Mouse (Mus musculus): Measurements from ENCODE around the gene Dnajc13. TPM values are rescaled to one million over a fixed set of nuclear protein-coding genes. Genes with fewer than 3 reads are reported as not detected.

The Dnajc13 gene
- polyA plus RNA-seq, 1 experiment from 2014 or later: 26.8 TPM

GRCm38 (mm10) chr9:104142805-104143204 is 119.9 kb downstream of the Dnajc13 start:
- DNase-seq (ENCODE audit: low spot score): no peak
- no peak for ATAC-seq (ENCODE audit: insufficient read depth, low FRiP score, low TSS enrichment)
- WGBS: 90% methylated on average over 14 of the region's 14 CpGs

DNA sequence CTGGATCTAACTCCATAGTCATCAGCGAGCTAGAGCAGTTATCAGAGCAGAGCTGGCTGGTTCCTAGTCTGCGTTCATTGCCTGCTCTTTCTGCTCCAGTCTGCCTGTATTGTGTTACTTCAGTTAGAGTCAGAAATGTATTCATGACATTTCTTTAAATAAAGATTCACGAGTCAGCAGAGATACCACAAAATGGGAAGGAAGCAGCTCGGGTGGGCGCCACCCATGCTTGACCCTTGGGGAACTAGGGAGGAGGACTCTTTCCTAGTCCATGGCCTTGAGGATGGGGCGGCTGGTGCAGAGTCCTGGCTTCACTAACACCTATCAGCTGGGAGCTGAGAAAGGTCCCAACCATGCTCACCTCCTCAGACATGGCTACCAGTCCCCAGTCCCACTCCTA is 122.4 kb downstream of the Dnajc13 start:
- H3K9ac ChIP-seq (ENCODE audit: low read length): no peak overlapping the region
- no peaks in the 10 kb centered on the region for H3K4me1 ChIP-seq (ENCODE audit: control insufficient read depth, insufficient read depth, low read length)
- H3K36me3 ChIP-seq (ENCODE audit: control insufficient read depth, insufficient read depth, low read length): no peaks in the 10 kb centered on the region
- H3K27me3 ChIP-seq (ENCODE audit: control insufficient read depth, insufficient read depth, low read length): no peaks in the 10 kb centered on the region
- H3K4me3 ChIP-seq (ENCODE audit: low read depth, low read length): no peak overlapping the region
- no peak overlapping the region for H3K27ac ChIP-seq (ENCODE audit: low read depth, low read length)
- DNase-seq (ENCODE audit: low spot score) (no peak), ATAC-seq (ENCODE audit: insufficient read depth, low FRiP score, low TSS enrichment) (no peak)
- no peak overlapping the region for H3K4me2 ChIP-seq (ENCODE audit: low read depth)
- 88% methylated on average over 6 of the region's 6 CpGs for WGBS
- H3K9me3 ChIP-seq (ENCODE audit: control insufficient read depth, low read length): no peaks in the 10 kb centered on the region

More at GRCm38 (mm10) chr9:104142805-104143204, 119.9 kb downstream of the Dnajc13 start:
- H3K9me3 ChIP-seq (ENCODE audit: control insufficient read depth, low read length): no peaks in the 10 kb centered on the region
- H3K4me2 ChIP-seq (ENCODE audit: low read depth): no peak overlapping the region
- H3K27me3 ChIP-seq (ENCODE audit: control insufficient read depth, insufficient read depth, low read length): no peaks in the 10 kb centered on the region
- H3K27ac ChIP-seq (ENCODE audit: low read depth, low read length): no peak overlapping the region
- H3K4me3 ChIP-seq (ENCODE audit: low read depth, low read length): no peak overlapping the region
- H3K4me1 ChIP-seq (ENCODE audit: control insufficient read depth, insufficient read depth, low read length): no peaks in the 10 kb centered on the region
- H3K9ac ChIP-seq (ENCODE audit: low read length): no peak overlapping the region
- no peaks in the 10 kb centered on the region for H3K36me3 ChIP-seq (ENCODE audit: control insufficient read depth, insufficient read depth, low read length)

DNA sequence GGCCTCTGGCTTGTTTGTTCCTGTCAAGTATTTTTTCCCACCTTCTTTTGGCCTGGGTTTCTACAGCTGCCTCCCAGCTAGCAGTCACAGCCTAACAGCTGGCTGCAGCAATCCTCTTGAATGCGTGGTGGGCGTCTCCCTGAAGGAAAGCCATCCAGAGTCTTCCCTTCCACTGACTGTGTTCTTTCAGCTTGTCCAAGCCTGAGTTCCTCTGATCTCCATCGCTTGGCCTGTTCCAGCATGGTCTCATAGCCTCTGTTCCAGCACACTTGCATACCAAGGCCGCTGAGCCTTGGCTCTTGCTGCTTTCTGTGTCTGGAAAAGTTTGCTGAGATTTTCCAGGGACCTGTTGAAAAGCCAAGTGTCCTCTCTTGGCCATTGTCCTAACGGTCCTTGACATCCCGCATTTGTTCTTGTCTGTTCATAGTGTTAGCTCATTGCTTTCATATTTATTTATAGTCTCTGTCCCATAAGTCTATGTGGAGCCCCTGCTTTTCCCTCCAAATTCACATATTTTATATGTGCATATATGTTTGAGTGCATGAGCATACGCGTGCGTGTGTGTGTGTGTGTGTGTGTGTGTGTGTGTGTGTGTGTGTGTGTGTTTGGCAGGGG is 132.5 kb downstream of the Dnajc13 start:
- Histone ChIP-seq H3K36me3 (ENCODE audit: control insufficient read depth, insufficient read depth, low read length) (no peaks in the 10 kb centered on the region), H3K4me1 (ENCODE audit: control insufficient read depth, insufficient read depth, low read length) (no peaks in the 10 kb centered on the region), H3K4me3 (ENCODE audit: low read depth, low read length) (no peak overlapping the region), H3K27me3 (ENCODE audit: control insufficient read depth, insufficient read depth, low read length) (no peaks in the 10 kb centered on the region), H3K4me2 (ENCODE audit: low read depth) (no peak overlapping the region), H3K27ac (ENCODE audit: low read depth, low read length) (no peak overlapping the region), H3K9me3 (ENCODE audit: control insufficient read depth, low read length) (no peaks in the 10 kb centered on the region), H3K9ac (ENCODE audit: low read length) (no peak overlapping the region)
- DNase-seq (ENCODE audit: low spot score): no peak
- no peak for ATAC-seq (ENCODE audit: insufficient read depth, low FRiP score, low TSS enrichment)
- WGBS: 91% methylated on average over 9 of the region's 9 CpGs

GRCm38 (mm10) chr9:104128110-104128509 is 134.6 kb downstream of the Dnajc13 start:
- peak; percentile 15 for DNase-seq (ENCODE audit: low spot score)
- Histone ChIP-seq H3K27me3 (ENCODE audit: control insufficient read depth, insufficient read depth, low read length) (no peaks in the 10 kb centered on the region), H3K27ac (ENCODE audit: low read depth, low read length) (no peak overlapping the region)

GRCm38 (mm10) chr9:104126833-104127232 is 135.9 kb downstream of the Dnajc13 start, which contains the start of gene Ackr4:
Gene Ackr4, minus strand, starts transcription at chr9:104126933.
- H3K27ac ChIP-seq (ENCODE audit: low read depth, low read length): no peak within 1 kb of the TSS
- ATAC-seq (ENCODE audit: insufficient read depth, low FRiP score, low TSS enrichment): no peak
- no peaks in the 10 kb centered on the region for H3K36me3 ChIP-seq (ENCODE audit: control insufficient read depth, insufficient read depth, low read length)
- DNase-seq (ENCODE audit: low spot score): no peak
- 84% methylated on average over 3 of the region's 3 CpGs for WGBS
- no peaks in the 10 kb centered on the region for H3K9me3 ChIP-seq (ENCODE audit: control insufficient read depth, low read length)
- peaks cover 9% of the 10 kb centered on the region for H3K4me1 ChIP-seq (ENCODE audit: control insufficient read depth, insufficient read depth, low read length)
- H3K4me3 ChIP-seq (ENCODE audit: low read depth, low read length): no peak within 1 kb of the TSS
- H3K4me2 ChIP-seq (ENCODE audit: low read depth): no peak within 1 kb of the TSS
- no peak within 1 kb of the TSS for H3K9ac ChIP-seq (ENCODE audit: low read length)
- H3K27me3 ChIP-seq (ENCODE audit: control insufficient read depth, insufficient read depth, low read length): no peaks in the 10 kb centered on the region

More at GRCm38 (mm10) chr9:104128110-104128509, 134.6 kb downstream of the Dnajc13 start:
- Histone ChIP-seq H3K4me3 (ENCODE audit: low read depth, low read length) (no peak overlapping the region), H3K4me2 (ENCODE audit: low read depth) (no peak overlapping the region), H3K9me3 (ENCODE audit: control insufficient read depth, low read length) (no peaks in the 10 kb centered on the region), H3K36me3 (ENCODE audit: control insufficient read depth, insufficient read depth, low read length) (no peaks in the 10 kb centered on the region), H3K9ac (ENCODE audit: low read length) (no peak overlapping the region), H3K4me1 (ENCODE audit: control insufficient read depth, insufficient read depth, low read length) (peaks cover 7% of the 10 kb centered on the region)
- 0 out of 2 replicates have a peak, but pooled peaks have one; percentile 8 for ATAC-seq (ENCODE audit: insufficient read depth, low FRiP score, low TSS enrichment)
- 49% methylated on average over 2 of the region's 2 CpGs for WGBS

- no peaks in the 10 kb centered on the region for H3K9me3 ChIP-seq (ENCODE audit: control insufficient read depth, low read length)
- 32% methylated on average over 5 of the region's 5 CpGs for WGBS
- no peak overlapping the region for H3K27ac ChIP-seq (ENCODE audit: low read depth, low read length)
- DNase-seq (ENCODE audit: low spot score) (no peak), ATAC-seq (ENCODE audit: insufficient read depth, low FRiP score, low TSS enrichment) (0 out of 2 replicates have a peak, but pooled peaks have one; percentile 28)
- no peaks in the 10 kb centered on the region for H3K36me3 ChIP-seq (ENCODE audit: control insufficient read depth, insufficient read depth, low read length)
- peaks cover 9% of the 10 kb centered on the region for H3K4me1 ChIP-seq (ENCODE audit: control insufficient read depth, insufficient read depth, low read length)
- H3K4me3 ChIP-seq (ENCODE audit: low read depth, low read length): no peak overlapping the region
- H3K9ac ChIP-seq (ENCODE audit: low read length): no peak overlapping the region
- H3K27me3 ChIP-seq (ENCODE audit: control insufficient read depth, insufficient read depth, low read length): no peaks in the 10 kb centered on the region
- H3K4me2 ChIP-seq (ENCODE audit: low read depth): no peak overlapping the region
These were observed 139.1 kb downstream of the Dnajc13 start for GRCm38 (mm10) chr9:104123622-104124021.

DNA sequence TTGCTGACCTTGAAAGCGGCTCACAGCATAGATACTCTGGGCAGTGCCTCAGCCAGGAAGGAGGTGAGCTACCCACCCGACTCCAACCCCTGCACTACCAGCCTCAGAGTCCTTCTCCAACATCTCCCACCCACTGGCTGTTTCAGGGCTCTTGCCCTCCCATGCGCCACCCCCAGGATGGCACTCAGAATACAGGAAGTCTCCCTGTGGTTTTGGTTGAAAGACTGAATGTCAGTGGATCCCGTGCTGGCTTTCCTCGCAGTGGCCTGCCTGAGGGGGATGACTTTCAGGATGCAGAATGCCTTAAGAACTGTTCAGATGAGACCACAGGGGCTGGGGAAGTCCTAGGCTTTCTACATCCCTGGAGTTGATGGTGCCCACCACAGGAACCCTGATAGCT is 139.6 kb downstream of the Dnajc13 start:
- H3K4me3 ChIP-seq (ENCODE audit: low read depth, low read length): no peak overlapping the region
- H3K4me2 ChIP-seq (ENCODE audit: low read depth): no peak overlapping the region
- H3K36me3 ChIP-seq (ENCODE audit: control insufficient read depth, insufficient read depth, low read length): no peaks in the 10 kb centered on the region
- no peaks in the 10 kb centered on the region for H3K9me3 ChIP-seq (ENCODE audit: control insufficient read depth, low read length)
- whole genome bisulfite sequencing: 72% methylated on average over 5 of the region's 5 CpGs
- H3K27ac ChIP-seq (ENCODE audit: low read depth, low read length): no peak overlapping the region
- no peak for ATAC-seq (ENCODE audit: insufficient read depth, low FRiP score, low TSS enrichment)
- H3K9ac ChIP-seq (ENCODE audit: low read length): no peak overlapping the region
- DNase-seq (ENCODE audit: low spot score): peak; percentile 15
- H3K4me1 ChIP-seq (ENCODE audit: control insufficient read depth, insufficient read depth, low read length): peaks cover 9% of the 10 kb centered on the region
- H3K27me3 ChIP-seq (ENCODE audit: control insufficient read depth, insufficient read depth, low read length): no peaks in the 10 kb centered on the region

GRCm38 (mm10) chr9:104109151-104109550 is 153.6 kb downstream of the Dnajc13 start:
- no peaks in the 10 kb centered on the region for H3K27me3 ChIP-seq (ENCODE audit: control insufficient read depth, insufficient read depth, low read length)
- no peak for ATAC-seq (ENCODE audit: insufficient read depth, low FRiP score, low TSS enrichment)

DNA sequence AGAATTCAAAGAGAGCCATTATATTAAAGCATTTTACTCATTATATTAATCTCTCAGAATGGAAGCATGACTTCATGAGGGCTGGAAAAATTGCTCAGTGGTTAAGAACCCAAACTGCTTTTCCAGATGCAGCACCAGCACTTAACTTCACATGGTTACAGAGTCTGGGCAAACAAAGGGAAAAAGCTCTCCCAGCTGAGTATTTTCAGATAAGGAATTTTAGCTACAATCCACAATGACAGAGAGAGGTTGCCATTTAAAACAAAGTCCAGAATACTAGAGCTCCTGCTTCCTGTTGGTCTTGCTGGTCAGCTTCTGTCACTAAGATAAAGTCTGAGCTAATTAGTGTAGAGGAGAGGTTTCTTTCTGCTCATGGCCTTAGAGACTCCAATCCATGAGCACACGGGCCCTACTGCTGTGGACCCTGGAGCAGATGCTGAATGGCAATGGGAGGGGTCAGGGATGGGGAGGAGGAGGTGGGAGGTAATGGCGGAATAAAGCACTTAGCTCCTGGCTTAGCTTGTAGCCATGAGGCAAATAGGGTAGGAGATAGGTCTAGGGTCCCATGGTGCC is 154.1 kb downstream of the Dnajc13 start:
- WGBS: 66% methylated on average over 2 of the region's 2 CpGs
- no peaks in the 10 kb centered on the region for H3K9me3 ChIP-seq (ENCODE audit: control insufficient read depth, low read length)
- DNase-seq (ENCODE audit: low spot score): no peak

More at GRCm38 (mm10) chr9:104109151-104109550, 153.6 kb downstream of the Dnajc13 start:
- Histone ChIP-seq H3K4me1 (ENCODE audit: control insufficient read depth, insufficient read depth, low read length) (no peaks in the 10 kb centered on the region), H3K4me2 (ENCODE audit: low read depth) (no peak overlapping the region), H3K9me3 (ENCODE audit: control insufficient read depth, low read length) (no peaks in the 10 kb centered on the region), H3K4me3 (ENCODE audit: low read depth, low read length) (no peak overlapping the region), H3K27ac (ENCODE audit: low read depth, low read length) (no peak overlapping the region), H3K36me3 (ENCODE audit: control insufficient read depth, insufficient read depth, low read length) (no peaks in the 10 kb centered on the region), H3K9ac (ENCODE audit: low read length) (no peak overlapping the region)
- DNase-seq (ENCODE audit: low spot score): no peak
- 95% methylated on average over 5 of the region's 5 CpGs for WGBS

More for the DNA sequence above, 154.1 kb downstream of the Dnajc13 start:
- no peak overlapping the region for H3K9ac ChIP-seq (ENCODE audit: low read length)
- no peak overlapping the region for H3K4me3 ChIP-seq (ENCODE audit: low read depth, low read length)
- no peak overlapping the region for H3K4me2 ChIP-seq (ENCODE audit: low read depth)
- no peaks in the 10 kb centered on the region for H3K27me3 ChIP-seq (ENCODE audit: control insufficient read depth, insufficient read depth, low read length)
- H3K27ac ChIP-seq (ENCODE audit: low read depth, low read length): no peak overlapping the region
- H3K4me1 ChIP-seq (ENCODE audit: control insufficient read depth, insufficient read depth, low read length): no peaks in the 10 kb centered on the region
- H3K36me3 ChIP-seq (ENCODE audit: control insufficient read depth, insufficient read depth, low read length): no peaks in the 10 kb centered on the region
- no peak for ATAC-seq (ENCODE audit: insufficient read depth, low FRiP score, low TSS enrichment)
